Mouse (Mus musculus) forebrain, embryonic 10.5 days (tissue): ENCODE measurements around the gene Dppa1. TPM values are rescaled to one million over a fixed set of nuclear protein-coding genes. Genes with fewer than 3 reads are reported as not detected.
"Not testable (repeated sequence)": the region's sequence is repeated elsewhere in the genome, so short reads cannot be mapped to it uniquely, and the experiment has no call there.

Experiments
- DNase-seq: peaks from one replicate; pipeline ENCODE4 v3.0.0-alpha.2; 2017; ENCODE audit warnings: low spot score; ENCODE audit errors: extremely low spot score
- H3K27ac ChIP-seq: fragments of 300-500 bp; sonication (generic); 2 replicates; pipeline ENCODE4 v1.5.1; 2016; ENCODE audit warnings: mild to moderate bottlenecking
- H3K27me3 ChIP-seq: fragments of 300-500 bp; sonication (generic); 2 replicates; pipeline ENCODE4 v1.6.1; 2016; ENCODE audit warnings: mild to moderate bottlenecking; ENCODE audit not compliant: poor library complexity, severe bottlenecking
- H3K36me3 ChIP-seq: fragments of 300-500 bp; sonication (generic); replicated peaks from 2 replicates; pipeline ENCODE4 v1.6.1; 2016; ENCODE audit warnings: mild to moderate bottlenecking, moderate library complexity
- H3K4me1 ChIP-seq: fragments of 300-500 bp; sonication (generic); 2 replicates; pipeline ENCODE4 v1.6.1; 2016
- H3K4me3 ChIP-seq: fragments of 300-500 bp; sonication (generic); 2 replicates; pipeline ENCODE4 v1.5.1; 2016; ENCODE audit warnings: mild to moderate bottlenecking, moderate library complexity
- H3K9me3 ChIP-seq: fragments of 300-500 bp; sonication (generic); 2 replicates; pipeline ENCODE4 v1.6.1; 2016; ENCODE audit warnings: mild to moderate bottlenecking, moderate library complexity
- WGBS: fragments of 180-500 bp; shearing (Covaris S2); methylation state at CpG from one replicate; pipeline ENCODE4 v1.1.7; 2016; 5-methylcytosine and 5-hydroxymethylcytosine counted together
- polyA plus RNA-seq: library from polyadenylated mRNA; unstranded; fragments of >200 nt; fragmentation: Nextera tagmentation; extraction: Ambion mirVana; gene quantifications from 2 replicates; pipeline ENCODE4 v1.2.1, GENCODE M21; 2016

Gene Dppa1
- not detected in 2 replicates for polyA plus RNA-seq

DNA sequence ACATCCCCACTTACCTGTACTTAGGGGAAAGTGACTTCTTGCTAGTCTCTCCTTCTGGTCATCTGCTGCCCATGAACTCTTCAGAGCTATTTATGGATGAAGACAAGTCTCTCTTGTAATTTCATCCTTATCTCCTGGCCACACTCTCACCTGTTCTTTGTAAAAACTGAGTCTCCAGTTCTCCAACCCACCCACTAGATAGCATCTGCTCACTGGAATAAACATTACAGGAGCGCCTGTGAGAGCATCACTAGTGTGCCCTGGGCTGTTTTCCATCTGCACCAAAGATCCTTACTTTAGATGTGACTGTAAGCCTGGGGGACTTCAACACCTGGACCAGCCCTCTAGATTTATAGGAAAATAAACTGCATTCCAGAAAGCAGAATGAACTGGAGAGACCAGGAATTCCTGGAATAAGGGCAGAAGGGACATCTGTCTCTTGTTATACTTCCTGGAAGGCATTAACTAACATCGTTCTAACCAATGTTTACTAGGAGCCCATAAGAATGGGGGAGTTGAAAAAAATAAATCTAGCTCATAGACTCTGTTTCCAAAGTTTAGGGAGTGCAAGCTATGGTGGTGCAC is at the start of gene Dppa1:
Gene Dppa1 (minus strand): TSS at position 51 of the 585 bp plus-strand sequence.
- Histone ChIP-seq H3K27ac (no peak within 1 kb of the TSS), H3K4me1 (no peaks in the 10 kb centered on the region), H3K9me3 (no peaks in the 10 kb centered on the region), H3K36me3 (no peaks in the 10 kb centered on the region), H3K4me3 (no peak within 1 kb of the TSS), H3K27me3 (no peaks in the 10 kb centered on the region)
- no peak for DNase-seq
- WGBS = 77% methylated on average over 2 of the region's 2 CpGs

DNA sequence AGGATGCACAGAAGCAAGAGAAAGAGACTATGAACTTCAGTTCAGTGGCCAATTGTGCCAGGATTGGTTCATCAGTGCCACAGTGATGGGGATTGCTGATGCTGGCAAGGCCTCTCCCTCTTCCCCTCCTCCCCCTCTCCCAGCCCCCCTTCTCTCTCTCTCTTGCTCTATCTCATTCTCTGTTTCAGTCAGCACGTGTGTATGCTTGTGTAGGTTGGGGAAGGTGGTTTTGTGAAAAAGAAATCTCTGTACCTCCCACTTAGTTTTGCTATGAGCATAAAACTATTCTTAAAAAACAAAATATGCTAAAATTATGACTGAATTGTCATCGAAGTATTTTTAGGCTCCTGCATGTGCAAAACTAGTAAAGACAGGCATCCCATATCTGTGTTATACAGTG is 38.9 kb upstream of the Dppa1 start:
- WGBS = 63% methylated on average over 2 of the region's 2 CpGs
- Histone ChIP-seq H3K4me3 (no peak overlapping the region), H3K36me3 (no peaks in the 10 kb centered on the region), H3K27ac (no peak overlapping the region), H3K4me1 (no peaks in the 10 kb centered on the region), H3K27me3 (no peaks in the 10 kb centered on the region), H3K9me3 (no peaks in the 10 kb centered on the region)
- DNase-seq = no peak

DNA sequence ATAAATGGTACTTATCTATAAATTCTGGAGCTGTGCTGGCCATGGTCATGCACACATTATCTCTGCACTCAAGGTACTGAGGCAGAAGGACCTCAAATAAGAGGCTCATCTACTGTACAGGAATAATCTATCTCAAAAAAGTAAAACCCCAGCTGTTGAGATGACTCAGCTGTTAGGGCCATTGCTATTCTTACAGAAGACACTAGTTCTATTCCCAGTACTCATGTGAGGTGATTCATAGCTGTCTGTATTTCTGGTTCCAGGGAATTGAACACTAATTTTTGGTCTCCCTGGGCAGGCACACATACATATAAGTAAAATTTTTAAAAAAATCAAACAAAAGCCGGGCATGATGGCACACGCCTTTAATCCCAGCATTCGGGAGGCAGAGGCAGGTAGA is 38.0 kb upstream of the Dppa1 start:
- Histone ChIP-seq H3K27ac (no peak overlapping the region), H3K27me3 (no peaks in the 10 kb centered on the region), H3K4me3 (no peak overlapping the region), H3K9me3 (no peaks in the 10 kb centered on the region), H3K4me1 (no peaks in the 10 kb centered on the region), H3K36me3 (no peaks in the 10 kb centered on the region)
- DNase-seq = no peak
- 96% methylated on average over 3 of the region's 3 CpGs for WGBS

- peak; percentile 38 for DNase-seq
- Histone ChIP-seq H3K27me3 (no peaks in the 10 kb centered on the region), H3K36me3 (no peaks in the 10 kb centered on the region), H3K4me1 (no peaks in the 10 kb centered on the region), H3K9me3 (no peaks in the 10 kb centered on the region), H3K27ac (no peak overlapping the region), H3K4me3 (no peak overlapping the region)
- 71% methylated on average over 6 of the region's 6 CpGs for WGBS
Measured at GRCm38 (mm10) chr11:46665599-46666522, 36.8 kb upstream of the Dppa1 start.

DNA sequence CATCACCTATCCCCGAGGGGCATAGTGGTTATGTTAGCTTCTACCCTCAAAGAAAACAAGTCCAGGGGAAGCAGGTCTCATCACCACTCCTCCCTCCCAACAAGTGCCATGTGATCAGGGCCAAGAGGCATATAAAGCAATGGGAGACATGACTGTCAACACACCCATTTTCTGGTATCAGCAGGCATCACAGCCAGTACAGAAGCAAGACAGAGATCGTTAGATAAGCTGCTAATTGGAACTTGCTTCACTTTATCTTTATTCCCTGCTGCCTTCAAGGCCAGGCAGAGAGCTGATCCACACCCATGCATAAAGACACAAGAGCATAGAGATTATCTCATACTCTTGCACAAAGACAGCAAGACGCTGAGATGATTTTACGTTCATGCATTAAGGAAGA is 34.2 kb upstream of the Dppa1 start:
- Histone ChIP-seq H3K4me1 (no peaks in the 10 kb centered on the region), H3K4me3 (no peak overlapping the region), H3K27ac (no peak overlapping the region), H3K9me3 (no peaks in the 10 kb centered on the region), H3K36me3 (no peaks in the 10 kb centered on the region), H3K27me3 (no peaks in the 10 kb centered on the region)
- WGBS = 74% methylated on average over 4 of the region's 4 CpGs
- DNase-seq = no peak

DNA sequence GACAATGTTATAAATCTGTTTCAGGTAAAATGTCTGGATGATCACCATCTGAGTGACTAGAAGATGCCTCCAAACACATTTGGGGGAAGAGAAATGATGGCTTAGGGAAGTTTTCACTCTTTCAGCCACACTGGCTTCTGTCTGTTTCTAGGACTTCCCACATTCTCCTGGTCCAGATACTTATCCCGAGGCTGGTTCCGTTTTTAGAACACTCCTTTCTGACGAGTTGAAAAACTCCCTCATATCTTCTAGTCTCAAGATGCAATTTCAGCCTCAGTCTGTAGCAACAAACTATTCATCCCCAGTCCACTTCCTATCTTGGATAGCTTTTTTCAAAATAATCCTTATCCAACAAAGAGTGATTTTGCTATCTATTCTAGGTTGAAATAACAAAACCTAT is 23.4 kb upstream of the Dppa1 start:
- 87% methylated on average over 3 of the region's 3 CpGs for WGBS
- no peaks in the 10 kb centered on the region for H3K36me3 ChIP-seq

GRCm38 (mm10) chr11:46649655-46650054 is 20.6 kb upstream of the Dppa1 start:
- not testable (repeated sequence) for H3K9me3 ChIP-seq, H3K4me1 ChIP-seq, H3K4me3 ChIP-seq, H3K27me3 ChIP-seq, H3K36me3 ChIP-seq, DNase-seq, H3K27ac ChIP-seq
- whole genome bisulfite sequencing = 46% methylated on average over 3 of the region's 3 CpGs

More for the DNA sequence above, 23.4 kb upstream of the Dppa1 start:
- no peak overlapping the region for H3K27ac ChIP-seq
- no peak overlapping the region for H3K4me3 ChIP-seq
- no peaks in the 10 kb centered on the region for H3K9me3 ChIP-seq
- no peaks in the 10 kb centered on the region for H3K4me1 ChIP-seq
- no peak for DNase-seq
- no peaks in the 10 kb centered on the region for H3K27me3 ChIP-seq

DNA sequence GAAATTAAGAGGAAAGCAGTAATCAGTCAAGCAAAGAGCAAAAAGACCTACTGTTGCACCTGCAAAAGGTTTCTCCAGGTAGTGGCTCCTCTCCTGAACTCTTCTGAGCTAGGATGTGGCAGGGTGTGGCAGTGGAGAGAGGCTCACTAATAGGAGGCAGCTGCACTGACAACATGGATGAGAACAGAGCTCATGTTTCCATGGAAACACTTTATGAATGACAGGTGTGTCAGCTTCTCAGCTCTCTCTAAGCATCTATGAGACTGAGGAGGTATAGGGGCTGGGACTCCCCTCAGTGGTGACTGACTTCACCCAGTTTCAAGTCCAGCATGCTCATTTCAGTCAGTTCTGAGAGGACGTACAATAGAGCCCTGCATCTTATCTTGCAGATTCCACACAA is 15.8 kb upstream of the Dppa1 start:
- H3K4me1 ChIP-seq = no peaks in the 10 kb centered on the region
- H3K4me3 ChIP-seq = no peak overlapping the region
- DNase-seq = no peak
- 83% methylated on average over 1 of the region's 1 CpGs for WGBS
- no peaks in the 10 kb centered on the region for H3K27me3 ChIP-seq
- no peaks in the 10 kb centered on the region for H3K36me3 ChIP-seq
- no peak overlapping the region for H3K27ac ChIP-seq
- no peaks in the 10 kb centered on the region for H3K9me3 ChIP-seq

DNA sequence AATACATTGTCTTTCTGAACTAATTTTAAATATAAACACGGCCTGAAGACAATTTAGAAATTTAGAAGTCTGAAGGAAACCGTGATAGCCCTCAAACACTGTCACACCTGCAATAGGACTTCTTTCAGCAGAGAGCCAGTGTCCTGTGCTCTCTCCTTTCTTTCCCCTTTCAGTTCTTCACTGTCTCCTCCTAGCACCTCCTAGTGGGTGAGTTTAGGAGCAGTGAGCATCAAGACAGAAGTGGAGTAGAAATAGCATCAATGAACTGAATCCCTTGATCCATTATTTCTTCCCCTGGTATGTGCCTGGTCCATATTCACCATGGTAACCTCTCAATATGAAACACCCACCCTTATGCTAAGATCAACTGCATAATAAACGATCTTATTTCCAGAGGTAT is 7.5 kb upstream of the Dppa1 start:
- Histone ChIP-seq H3K9me3 (no peaks in the 10 kb centered on the region), H3K27me3 (no peaks in the 10 kb centered on the region), H3K4me1 (no peaks in the 10 kb centered on the region), H3K36me3 (no peaks in the 10 kb centered on the region), H3K27ac (no peak overlapping the region), H3K4me3 (no peak overlapping the region)
- no peak for DNase-seq
- WGBS = 86% methylated on average over 3 of the region's 3 CpGs

DNA sequence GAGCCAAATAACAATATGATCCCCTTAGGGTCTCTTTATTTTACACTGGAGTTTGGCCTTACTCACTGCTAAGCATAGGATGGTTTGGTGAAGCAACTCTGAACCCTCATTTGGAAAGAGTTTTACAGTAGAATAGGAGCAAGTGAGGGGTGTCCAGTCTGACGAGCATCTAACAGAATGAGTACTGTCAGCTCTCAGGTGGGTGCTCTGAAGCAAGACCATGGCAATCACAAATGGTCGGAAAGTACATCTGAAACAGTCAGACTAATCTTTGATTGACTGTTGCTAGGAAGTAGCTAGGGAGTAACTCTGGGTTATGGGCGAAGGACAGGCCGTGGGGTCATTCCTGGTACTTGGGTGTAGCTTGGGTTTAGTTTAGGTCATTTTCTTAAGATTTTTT is 6.5 kb upstream of the Dppa1 start:
- H3K27me3 ChIP-seq, H3K4me1 ChIP-seq, DNase-seq, H3K9me3 ChIP-seq, H3K27ac ChIP-seq, H3K4me3 ChIP-seq, H3K36me3 ChIP-seq: not testable (repeated sequence)
- WGBS = 89% methylated on average over 4 of the region's 4 CpGs

GRCm38 (mm10) chr11:46631635-46632034 is 2.6 kb upstream of the Dppa1 start:
- H3K36me3 ChIP-seq = no peaks in the 10 kb centered on the region
- DNase-seq = peak; percentile 15

DNA sequence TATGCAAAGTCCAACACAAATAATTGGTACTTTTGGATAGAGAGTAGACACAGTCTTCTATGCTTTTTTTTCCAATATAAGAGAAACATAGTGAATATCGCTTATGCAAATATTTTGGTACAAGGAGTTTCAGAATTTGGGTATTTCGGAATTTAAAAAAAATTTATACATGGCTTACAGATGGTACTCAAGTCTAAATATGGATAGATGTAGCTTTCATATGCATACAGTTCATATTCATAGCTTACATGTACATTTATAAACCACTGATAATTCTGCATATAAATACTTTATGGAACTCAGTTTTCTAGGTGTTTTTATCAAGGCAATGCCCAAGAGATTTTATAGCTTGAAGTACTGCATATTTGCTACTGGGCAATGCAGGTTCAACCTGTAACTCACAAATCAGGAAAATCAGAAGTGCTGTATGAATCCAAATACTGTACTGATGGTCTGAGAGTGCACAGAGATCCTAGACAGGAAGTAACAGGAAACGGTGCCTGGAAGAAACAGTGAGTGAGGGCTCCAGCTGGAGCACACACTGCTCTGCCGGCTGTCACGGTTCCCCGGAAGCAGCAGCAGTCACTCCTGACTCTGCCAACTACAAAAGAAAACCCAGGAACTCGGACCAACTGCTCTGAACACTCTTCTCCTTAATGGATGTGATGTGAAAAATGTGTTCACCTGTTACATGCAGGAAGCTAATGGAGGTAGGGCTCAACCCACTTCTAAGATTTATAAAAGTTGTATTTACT is 8.5 kb downstream of the Dppa1 start:
- no peak for DNase-seq
- Histone ChIP-seq H3K27me3 (no peaks in the 10 kb centered on the region), H3K36me3 (no peaks in the 10 kb centered on the region), H3K9me3 (no peaks in the 10 kb centered on the region), H3K27ac (no peak overlapping the region), H3K4me1 (no peaks in the 10 kb centered on the region), H3K4me3 (no peak overlapping the region)
- WGBS = 85% methylated on average over 7 of the region's 7 CpGs

More at GRCm38 (mm10) chr11:46631635-46632034, 2.6 kb upstream of the Dppa1 start:
- no peaks in the 10 kb centered on the region for H3K4me1 ChIP-seq
- H3K4me3 ChIP-seq = no peak overlapping the region
- H3K27me3 ChIP-seq = no peaks in the 10 kb centered on the region
- H3K27ac ChIP-seq = no peak overlapping the region
- 38% methylated on average over 3 of the region's 3 CpGs for WGBS
- H3K9me3 ChIP-seq = no peaks in the 10 kb centered on the region

DNA sequence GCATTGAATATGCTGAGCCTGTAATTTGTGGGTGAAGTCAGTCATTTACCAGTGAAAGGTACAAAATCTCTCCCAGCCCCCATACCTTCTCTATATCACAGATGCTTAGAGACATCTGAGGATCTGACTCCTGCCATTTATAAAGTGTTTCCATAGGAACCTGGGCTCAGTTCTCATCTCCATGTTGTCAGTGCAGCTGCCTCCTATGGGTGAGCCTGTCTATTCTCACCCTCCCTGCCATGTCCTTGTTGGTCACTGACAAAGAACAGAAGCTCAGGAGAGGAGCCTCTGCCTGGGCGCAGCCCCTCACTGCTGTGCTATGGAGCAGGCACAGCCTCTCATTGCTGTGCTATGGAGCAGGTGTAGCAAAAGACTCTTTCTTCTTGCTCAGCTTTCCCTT is 9.1 kb downstream of the Dppa1 start:
- H3K4me1 ChIP-seq = no peaks in the 10 kb centered on the region
- no peak overlapping the region for H3K27ac ChIP-seq
- 85% methylated on average over 1 of the region's 1 CpGs for WGBS
- no peaks in the 10 kb centered on the region for H3K36me3 ChIP-seq
- H3K27me3 ChIP-seq = no peaks in the 10 kb centered on the region
- H3K9me3 ChIP-seq = no peaks in the 10 kb centered on the region
- no peak for DNase-seq
- H3K4me3 ChIP-seq = no peak overlapping the region
